Mouse (Mus musculus): ENCODE measurements at regions not wholly inside any gene's neighbourhood (a gene's known extent, or its start where the extent isn't known, plus 50 kb on each side); places are given as distances from the start of the nearest gene placed in this dataset.
A peak's percentile ranks its signal among the peaks of the same experiment; 100 is the strongest.

DNA sequence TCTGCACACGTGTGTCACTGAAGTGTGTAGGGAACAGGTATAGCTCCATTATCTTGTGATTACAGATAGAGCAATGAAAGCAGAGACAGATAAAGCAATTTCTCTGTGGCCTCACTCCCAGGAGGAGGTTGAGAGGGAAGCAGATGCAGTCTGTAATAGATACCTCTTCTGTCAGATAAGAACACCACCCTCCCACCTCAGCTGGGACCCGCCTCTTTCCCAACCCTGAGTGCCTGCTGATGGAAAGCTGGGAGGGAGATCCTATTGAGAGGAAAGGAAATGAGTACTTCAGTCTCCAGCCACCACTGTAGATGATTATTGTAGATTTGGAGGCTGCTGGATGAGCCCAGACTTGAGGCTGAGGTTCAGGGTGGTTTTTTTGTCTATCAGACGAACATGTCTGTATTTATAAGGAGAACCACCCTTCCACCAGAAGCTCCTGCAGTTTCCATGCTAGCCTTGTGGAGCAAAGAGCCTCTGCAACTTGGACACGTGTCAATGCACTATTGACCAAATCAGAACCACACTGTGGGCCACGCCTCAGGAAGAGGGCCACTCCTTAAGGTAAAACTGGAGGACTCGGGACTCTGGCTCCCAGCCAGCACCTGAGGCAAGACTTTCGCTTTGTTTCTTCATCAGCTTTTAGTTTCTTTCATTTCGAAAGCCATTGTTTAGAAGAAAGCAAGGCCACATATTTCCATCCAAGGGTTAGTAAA is 55.3 kb upstream of the Plekha5 start:
- DNase-seq (ENCODE audit: extremely low read depth, low read depth, low spot score): peak; percentile 42
- Histone ChIP-seq H3K9ac (ENCODE audit: low read depth, low read length) (no peak overlapping the region), H3K4me1 (ENCODE audit: control insufficient read depth, insufficient read depth, low read length) (no peaks in the 10 kb centered on the region), H3K79me2 (ENCODE audit: control insufficient read depth, insufficient read depth, low read length) (no peaks in the 10 kb centered on the region), H3K4me3 (ENCODE audit: insufficient read depth, low read depth, low read length) (no peak overlapping the region), H3K36me3 (ENCODE audit: control insufficient read depth, insufficient read depth, low read length) (no peaks in the 10 kb centered on the region), H3K27ac (replicated peaks; ENCODE audit: insufficient read depth, low read depth, low read length) (no peak overlapping the region), H3K27me3 (ENCODE audit: control insufficient read depth, insufficient read depth, low read length) (no peaks in the 10 kb centered on the region)
- WGBS: 61% methylated on average over 8 of the region's 8 CpGs
- TF ChIP-seq POLR2A (IDR thresholded peaks at IDR 0.05; ENCODE audit: extremely low read depth, insufficient read depth, low read length): no peak
- no peak for TF ChIP-seq CTCF (IDR thresholded peaks at IDR 0.05; ENCODE audit: low read depth, low read length)

DNA sequence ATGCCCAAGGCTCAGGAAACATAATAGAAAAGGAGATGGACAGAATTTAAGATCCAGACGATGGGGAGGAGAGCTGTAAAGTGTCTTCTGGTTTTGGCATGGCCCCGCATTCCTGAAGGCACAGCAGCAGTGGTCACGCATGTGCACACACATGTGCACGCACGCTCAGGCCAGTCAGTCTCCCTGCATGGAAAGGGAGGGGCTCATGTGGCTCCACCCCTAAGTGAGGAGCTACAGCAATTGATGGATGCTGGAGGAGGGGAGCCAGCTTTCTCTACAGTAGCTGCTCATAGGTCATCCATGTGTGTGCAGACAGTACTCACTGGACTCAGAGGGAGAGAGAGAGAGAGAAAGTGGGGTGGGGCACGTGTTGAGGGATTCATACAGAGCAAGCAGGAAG is 56.6 kb upstream of the Plekha5 start:
- no peaks in the 10 kb centered on the region for H3K79me2 ChIP-seq (ENCODE audit: control insufficient read depth, insufficient read depth, low read length)
- no peaks in the 10 kb centered on the region for H3K4me1 ChIP-seq (ENCODE audit: control insufficient read depth, insufficient read depth, low read length)
- 92% methylated on average over 6 of the region's 6 CpGs for WGBS
- H3K27me3 ChIP-seq (ENCODE audit: control insufficient read depth, insufficient read depth, low read length): no peaks in the 10 kb centered on the region
- no peak for DNase-seq (ENCODE audit: extremely low read depth, low read depth, low spot score)
- H3K4me3 ChIP-seq (ENCODE audit: insufficient read depth, low read depth, low read length): no peak overlapping the region
- H3K36me3 ChIP-seq (ENCODE audit: control insufficient read depth, insufficient read depth, low read length): no peaks in the 10 kb centered on the region
- TF ChIP-seq CTCF (IDR thresholded peaks at IDR 0.05; ENCODE audit: low read depth, low read length) (no peak), POLR2A (IDR thresholded peaks at IDR 0.05; ENCODE audit: extremely low read depth, insufficient read depth, low read length) (no peak)
- H3K27ac ChIP-seq (replicated peaks; ENCODE audit: insufficient read depth, low read depth, low read length): no peak overlapping the region
- no peak overlapping the region for H3K9ac ChIP-seq (ENCODE audit: low read depth, low read length)

DNA sequence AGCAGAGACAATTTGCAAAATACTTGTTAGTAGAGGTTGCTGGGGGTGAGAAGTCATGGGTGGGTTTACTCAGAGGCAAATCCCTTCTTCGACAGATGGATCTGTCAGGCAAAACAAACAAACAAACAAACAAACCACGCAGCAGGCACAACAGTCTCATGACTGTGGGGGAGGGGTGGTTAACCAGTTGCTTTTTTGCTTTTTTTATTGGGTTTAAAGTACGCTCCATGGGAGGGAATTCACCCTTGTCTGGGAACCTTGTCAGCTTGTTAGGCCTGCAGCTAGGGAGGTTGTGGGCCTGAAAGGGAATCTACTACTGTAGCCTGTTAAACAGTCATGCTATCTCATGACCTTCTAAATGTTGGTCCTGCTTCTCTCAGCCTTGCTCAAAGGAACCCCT is 57.1 kb upstream of the Plekha5 start:
- Histone ChIP-seq H3K36me3 (ENCODE audit: control insufficient read depth, insufficient read depth, low read length) (no peaks in the 10 kb centered on the region), H3K27ac (replicated peaks; ENCODE audit: insufficient read depth, low read depth, low read length) (no peak overlapping the region), H3K4me1 (ENCODE audit: control insufficient read depth, insufficient read depth, low read length) (no peaks in the 10 kb centered on the region), H3K79me2 (ENCODE audit: control insufficient read depth, insufficient read depth, low read length) (no peaks in the 10 kb centered on the region), H3K4me3 (ENCODE audit: insufficient read depth, low read depth, low read length) (no peak overlapping the region), H3K27me3 (ENCODE audit: control insufficient read depth, insufficient read depth, low read length) (no peaks in the 10 kb centered on the region), H3K9ac (ENCODE audit: low read depth, low read length) (no peak overlapping the region)
- no peak for DNase-seq (ENCODE audit: extremely low read depth, low read depth, low spot score)
- no peak for TF ChIP-seq CTCF (IDR thresholded peaks at IDR 0.05; ENCODE audit: low read depth, low read length)
- TF ChIP-seq POLR2A (IDR thresholded peaks at IDR 0.05; ENCODE audit: extremely low read depth, insufficient read depth, low read length): no peak
- WGBS: 49% methylated on average over 3 of the region's 3 CpGs

DNA sequence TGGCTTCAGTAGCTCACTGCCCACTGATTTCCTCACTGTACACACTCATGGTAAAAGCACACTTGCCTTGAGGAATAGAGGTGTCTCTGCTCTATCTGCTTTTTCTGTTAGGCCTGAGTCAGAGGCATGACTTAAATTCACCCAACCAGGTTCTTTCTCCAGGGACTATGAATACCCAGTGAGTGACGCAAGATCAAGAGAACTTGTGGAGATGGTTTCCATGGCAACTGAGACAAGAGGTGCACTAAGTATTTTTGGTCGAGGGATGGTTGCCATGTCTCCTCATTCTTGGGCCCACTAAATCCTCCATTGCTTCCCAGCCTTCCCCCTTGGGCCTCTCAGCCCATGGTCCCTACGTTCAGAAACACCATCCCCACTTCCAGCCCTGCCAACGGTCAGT is 62.9 kb upstream of the Plekha5 start:
- Histone ChIP-seq H3K4me3 (ENCODE audit: insufficient read depth, low read depth, low read length) (no peak overlapping the region), H3K4me1 (ENCODE audit: control insufficient read depth, insufficient read depth, low read length) (no peaks in the 10 kb centered on the region), H3K27me3 (ENCODE audit: control insufficient read depth, insufficient read depth, low read length) (no peaks in the 10 kb centered on the region), H3K9ac (ENCODE audit: low read depth, low read length) (no peak overlapping the region), H3K36me3 (ENCODE audit: control insufficient read depth, insufficient read depth, low read length) (no peaks in the 10 kb centered on the region), H3K79me2 (ENCODE audit: control insufficient read depth, insufficient read depth, low read length) (no peaks in the 10 kb centered on the region), H3K27ac (replicated peaks; ENCODE audit: insufficient read depth, low read depth, low read length) (no peak overlapping the region)
- no peak for DNase-seq (ENCODE audit: extremely low read depth, low read depth, low spot score)
- 88% methylated on average over 4 of the region's 4 CpGs for WGBS
- TF ChIP-seq CTCF (IDR thresholded peaks at IDR 0.05; ENCODE audit: low read depth, low read length) (no peak), POLR2A (IDR thresholded peaks at IDR 0.05; ENCODE audit: extremely low read depth, insufficient read depth, low read length) (no peak)

DNA sequence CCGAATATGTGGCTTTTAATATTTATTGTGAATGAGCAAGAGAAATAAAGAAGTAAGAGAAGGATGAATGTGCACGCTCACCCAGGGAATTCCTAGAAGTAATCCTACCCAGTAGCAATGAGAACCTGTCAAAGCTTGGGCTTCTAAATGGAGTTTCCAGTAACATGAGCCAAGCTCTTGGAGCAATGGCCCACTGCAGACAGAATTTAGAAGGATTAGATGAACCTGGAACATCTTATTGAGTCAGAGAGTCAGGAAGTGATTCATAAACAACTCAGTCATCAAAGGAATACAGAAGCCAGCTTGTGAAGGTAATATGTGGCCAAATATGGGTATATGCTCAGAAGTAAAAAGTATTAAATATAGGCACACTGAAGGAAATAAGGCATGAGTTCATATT is 66.0 kb upstream of the Plekha5 start:
- Histone ChIP-seq H3K4me1 (ENCODE audit: control insufficient read depth, insufficient read depth, low read length) (no peaks in the 10 kb centered on the region), H3K79me2 (ENCODE audit: control insufficient read depth, insufficient read depth, low read length) (no peaks in the 10 kb centered on the region), H3K27me3 (ENCODE audit: control insufficient read depth, insufficient read depth, low read length) (no peaks in the 10 kb centered on the region), H3K9ac (ENCODE audit: low read depth, low read length) (no peak overlapping the region), H3K4me3 (ENCODE audit: insufficient read depth, low read depth, low read length) (no peak overlapping the region), H3K36me3 (ENCODE audit: control insufficient read depth, insufficient read depth, low read length) (no peaks in the 10 kb centered on the region), H3K27ac (replicated peaks; ENCODE audit: insufficient read depth, low read depth, low read length) (no peak overlapping the region)
- WGBS: 87% methylated on average over 2 of the region's 2 CpGs
- DNase-seq (ENCODE audit: extremely low read depth, low read depth, low spot score): no peak
- TF ChIP-seq CTCF (IDR thresholded peaks at IDR 0.05; ENCODE audit: low read depth, low read length) (no peak), POLR2A (IDR thresholded peaks at IDR 0.05; ENCODE audit: extremely low read depth, insufficient read depth, low read length) (no peak)

DNA sequence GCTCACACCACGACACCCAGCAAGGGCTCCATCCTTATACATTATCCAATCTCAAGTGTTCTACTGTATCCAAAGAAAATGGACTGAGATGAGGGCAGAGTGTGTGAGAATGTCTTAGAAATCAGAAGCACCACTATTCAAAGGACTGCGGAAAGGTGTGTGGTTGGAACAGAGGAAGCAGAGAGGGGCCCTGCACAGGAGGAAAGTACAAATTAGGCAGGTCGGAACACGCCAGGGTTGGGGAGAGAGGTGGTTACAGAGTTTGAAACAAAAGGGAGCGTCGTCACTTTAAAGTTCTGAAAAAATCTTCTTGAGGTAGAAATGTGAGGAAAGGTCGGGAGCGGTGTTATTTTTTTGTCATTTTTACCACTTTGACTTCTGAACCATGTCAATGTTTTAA is 66.6 kb upstream of the Plekha5 start:
- Histone ChIP-seq H3K9ac (ENCODE audit: low read depth, low read length) (no peak overlapping the region), H3K4me1 (ENCODE audit: control insufficient read depth, insufficient read depth, low read length) (no peaks in the 10 kb centered on the region), H3K79me2 (ENCODE audit: control insufficient read depth, insufficient read depth, low read length) (no peaks in the 10 kb centered on the region), H3K36me3 (ENCODE audit: control insufficient read depth, insufficient read depth, low read length) (no peaks in the 10 kb centered on the region), H3K27ac (replicated peaks; ENCODE audit: insufficient read depth, low read depth, low read length) (no peak overlapping the region), H3K4me3 (ENCODE audit: insufficient read depth, low read depth, low read length) (no peak overlapping the region), H3K27me3 (ENCODE audit: control insufficient read depth, insufficient read depth, low read length) (no peaks in the 10 kb centered on the region)
- TF ChIP-seq CTCF (IDR thresholded peaks at IDR 0.05; ENCODE audit: low read depth, low read length) (no peak), POLR2A (IDR thresholded peaks at IDR 0.05; ENCODE audit: extremely low read depth, insufficient read depth, low read length) (no peak)
- WGBS: 88% methylated on average over 8 of the region's 8 CpGs
- DNase-seq (ENCODE audit: extremely low read depth, low read depth, low spot score): no peak
